Mouse (Mus musculus): ENCODE measurements around the gene 1700018F24Rik. TPM values are rescaled to one million over a fixed set of nuclear protein-coding genes. Genes with fewer than 3 reads are reported as not detected.

The 1700018F24Rik gene
- polyA plus RNA-seq, 1 experiment, result not detected

DNA sequence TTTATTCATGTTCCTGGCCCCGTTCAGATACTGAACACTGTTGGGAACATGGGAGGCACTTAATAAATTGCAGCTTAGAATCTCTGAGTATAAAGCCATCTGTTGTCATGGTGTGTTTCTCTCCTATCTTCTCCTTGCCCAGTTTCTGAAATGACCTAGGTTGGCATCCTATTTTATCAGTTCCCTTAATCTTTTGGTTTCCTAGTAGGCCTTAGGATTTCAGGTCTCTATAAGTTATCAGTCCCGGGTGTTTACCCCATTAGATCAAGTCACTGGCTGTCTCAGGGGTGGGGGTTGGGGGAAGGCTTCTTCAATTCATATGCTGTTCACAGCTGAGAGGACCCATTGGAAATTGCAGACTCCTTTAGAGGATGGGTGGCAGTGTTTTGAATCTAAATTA is 42.0 kb downstream of the 1700018F24Rik start:
- no peak for TF ChIP-seq CTCF (IDR thresholded peaks at IDR 0.05; ENCODE audit: extremely low read depth, insufficient read length, insufficient replicate concordance, low read depth, low read length)
- no peak for TF ChIP-seq POLR2A (IDR thresholded peaks at IDR 0.05; ENCODE audit: low read depth, low read length)
- H3K4me3 ChIP-seq (ENCODE audit: low read depth, low read length), result no peak overlapping the region

DNA sequence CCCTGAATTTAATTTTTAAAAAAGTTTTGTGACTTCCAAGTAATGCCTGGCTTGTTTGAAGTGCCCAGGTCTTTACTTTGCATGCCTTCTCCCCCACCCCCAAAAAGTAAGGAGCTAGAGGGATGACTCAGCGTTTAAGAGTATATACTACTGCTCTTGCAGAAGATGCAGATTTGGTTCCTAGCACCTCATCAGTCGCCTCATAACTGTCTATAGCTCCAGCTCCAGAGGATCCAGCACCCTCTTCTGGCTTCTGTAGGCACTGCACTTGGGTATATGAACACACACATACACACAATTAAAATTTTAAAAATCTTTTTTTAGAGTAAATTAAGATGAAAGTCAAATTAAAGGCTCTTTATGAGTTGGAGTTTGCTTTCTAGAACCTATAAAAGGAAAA is 45.4 kb downstream of the 1700018F24Rik start:
- TF ChIP-seq POLR2A (IDR thresholded peaks at IDR 0.05; ENCODE audit: low read depth, low read length), result no peak
- TF ChIP-seq CTCF (IDR thresholded peaks at IDR 0.05; ENCODE audit: extremely low read depth, insufficient read length, insufficient replicate concordance, low read depth, low read length), result no peak
- Histone ChIP-seq H3K4me1 (ENCODE audit: control insufficient read depth, insufficient read depth, insufficient read length, low read length) (peaks cover 9% of the 10 kb centered on the region), H3K27ac (ENCODE audit: insufficient read depth, low read depth, low read length) (no peak overlapping the region), H3K27me3 (ENCODE audit: control insufficient read depth, insufficient read depth, low read length) (no peaks in the 10 kb centered on the region), H3K36me3 (ENCODE audit: control insufficient read depth, insufficient read depth, low read length) (peaks cover 20% of the 10 kb centered on the region), H3K4me3 (ENCODE audit: low read depth, low read length) (no peak overlapping the region)
- 98% methylated on average over 2 of the region's 2 CpGs for WGBS

More for the DNA sequence above, 42.0 kb downstream of the 1700018F24Rik start:
- Histone ChIP-seq H3K36me3 (ENCODE audit: control insufficient read depth, insufficient read depth, low read length) (peaks cover 3% of the 10 kb centered on the region; the same call in 1 of the 2 replicates), H3K4me1 (ENCODE audit: control insufficient read depth, insufficient read depth, insufficient read length, low read length) (peaks cover 9% of the 10 kb centered on the region), H3K27ac (ENCODE audit: insufficient read depth, low read depth, low read length) (peak overlapping the region; percentile 73; the same call in 1 of the 2 replicates), H3K27me3 (ENCODE audit: control insufficient read depth, insufficient read depth, low read length) (no peaks in the 10 kb centered on the region)
- 9% methylated on average over 2 of the region's 2 CpGs for WGBS

DNA sequence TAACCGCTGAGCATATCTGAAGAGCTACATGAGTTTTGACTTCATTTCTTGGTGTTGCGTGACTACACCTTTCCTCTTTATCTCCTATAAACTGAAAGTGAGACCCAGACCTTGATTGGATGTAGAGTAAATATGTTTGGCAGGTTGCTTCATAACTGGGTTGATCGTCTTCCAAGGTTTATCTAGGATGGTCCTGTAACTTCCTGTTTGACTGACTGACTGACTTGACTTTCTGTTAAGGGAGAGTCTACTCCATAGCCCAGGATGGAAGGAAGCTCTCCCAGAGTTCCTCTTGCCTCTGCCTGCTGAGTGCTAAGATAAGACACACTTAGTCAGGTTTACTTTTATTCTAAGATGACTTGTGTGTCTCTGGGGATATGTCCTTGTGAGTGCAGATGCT is 47.1 kb downstream of the 1700018F24Rik start:
- Histone ChIP-seq H3K4me1 (ENCODE audit: control insufficient read depth, insufficient read depth, insufficient read length, low read length) (peaks cover 9% of the 10 kb centered on the region), H3K36me3 (ENCODE audit: control insufficient read depth, insufficient read depth, low read length) (peaks cover 30% of the 10 kb centered on the region), H3K4me3 (ENCODE audit: low read depth, low read length) (no peak overlapping the region), H3K27me3 (ENCODE audit: control insufficient read depth, insufficient read depth, low read length) (no peaks in the 10 kb centered on the region), H3K27ac (ENCODE audit: insufficient read depth, low read depth, low read length) (no peak overlapping the region)
- TF ChIP-seq POLR2A (IDR thresholded peaks at IDR 0.05; ENCODE audit: low read depth, low read length) (no peak), CTCF (IDR thresholded peaks at IDR 0.05; ENCODE audit: extremely low read depth, insufficient read length, insufficient replicate concordance, low read depth, low read length) (no peak)
- 39% methylated on average over 3 of the region's 3 CpGs for WGBS

Other genes starting within 250 kb of the 1700018F24Rik start
- 12.0 and 19.5 TPM in 2 replicates for gene Smurf1, start 77.1 kb upstream of the 1700018F24Rik start, polyA plus RNA-seq (2012; rRNA removed)
- not detected in 2 replicates for gene Gm4871, start 10.2 kb upstream of the 1700018F24Rik start, polyA plus RNA-seq (2012; rRNA removed)
- 59.7 and 105 TPM in 2 replicates for gene Arpc1a, start 40.8 kb downstream of the 1700018F24Rik start, polyA plus RNA-seq (2012; rRNA removed)
- gene Kpna7, start 41.0 kb downstream of the 1700018F24Rik start, polyA plus RNA-seq (2012; rRNA removed), result not detected in 2 replicates
- gene Arpc1b, start 71.2 kb downstream of the 1700018F24Rik start, polyA plus RNA-seq (2012; rRNA removed), result 595 and 1,197 TPM in 2 replicates
- 8.5 and 18.7 TPM in 2 replicates for gene Pdap1, start 97.2 kb downstream of the 1700018F24Rik start, polyA plus RNA-seq (2012; rRNA removed)
- gene Bud31, start 97.4 kb downstream of the 1700018F24Rik start, polyA plus RNA-seq (2012; rRNA removed), result 28.1 and 52.8 TPM in 2 replicates
- gene Ptcd1, start 124.1 kb downstream of the 1700018F24Rik start, polyA plus RNA-seq (2012; rRNA removed), result 5.6 and 11.6 TPM in 2 replicates
- 11.6 and 23.2 TPM in 2 replicates for gene Cpsf4, start 124.2 kb downstream of the 1700018F24Rik start, polyA plus RNA-seq (2012; rRNA removed)
- 99.9 and 140 TPM in 2 replicates for gene Atp5j2, start 149.1 kb downstream of the 1700018F24Rik start, polyA plus RNA-seq (2012; rRNA removed)
- 1.5 and 2.9 TPM in 2 replicates for gene Zkscan14, start 158.9 kb downstream of the 1700018F24Rik start, polyA plus RNA-seq (2012; rRNA removed)
- 1.8 and 3.9 TPM in 2 replicates for gene Zkscan5, start 161.6 kb downstream of the 1700018F24Rik start, polyA plus RNA-seq (2012; rRNA removed)
- 3.2 and 8.6 TPM in 2 replicates for gene Zfp655, start 188.7 kb downstream of the 1700018F24Rik start, polyA plus RNA-seq (2012; rRNA removed)
- gene Zscan25, start 237.5 kb downstream of the 1700018F24Rik start, polyA plus RNA-seq (2012; rRNA removed), result 7.9 and 16.4 TPM in 2 replicates